Mouse (Mus musculus) kidney, embryonic 16.5 days (tissue): Measurements from ENCODE around the gene Tnrc6c. TPM values are rescaled to one million over a fixed set of nuclear protein-coding genes. Genes with fewer than 3 reads are reported as not detected.

Experiments
- ATAC-seq: fragments of 200-750 bp; cut with Nextera tagmentation; 2 replicates; pipeline ENCODE4 v1.8.0; 2017; ENCODE audit warnings: moderate TSS enrichment; ENCODE audit not compliant: low FRiP score, low TSS enrichment
- H3K27ac ChIP-seq: fragments of 300-500 bp; sonication (generic); 2 replicates; pipeline ENCODE4 v1.5.1; 2014; ENCODE audit warnings: low read length
- H3K27me3 ChIP-seq: fragments of 300-500 bp; sonication (generic); 2 replicates; pipeline ENCODE4 v1.6.1; 2014; ENCODE audit warnings: low read length, control low read depth, mixed read lengths; ENCODE audit not compliant: insufficient read depth
- H3K36me3 ChIP-seq: fragments of 300-500 bp; sonication (generic); 2 replicates; pipeline ENCODE4 v1.6.1; 2014; ENCODE audit warnings: low read length, control low read depth, mixed read lengths; ENCODE audit not compliant: insufficient read depth
- H3K4me1 ChIP-seq: fragments of 300-500 bp; sonication (generic); 2 replicates; pipeline ENCODE4 v1.6.1; 2014; ENCODE audit warnings: low read length, control low read depth, mixed read lengths; ENCODE audit not compliant: insufficient read depth
- H3K4me2 ChIP-seq: fragments of 300-500 bp; sonication (generic); replicated peaks from 2 replicates; pipeline ENCODE4 v1.6.1; 2014; ENCODE audit warnings: low read depth, low read length
- H3K4me3 ChIP-seq: fragments of 300-500 bp; sonication (generic); 2 replicates; pipeline ENCODE4 v1.5.1; 2014; ENCODE audit warnings: mild to moderate bottlenecking, low read length
- H3K9ac ChIP-seq: fragments of 300-500 bp; sonication (generic); replicated peaks from 2 replicates; pipeline ENCODE4 v1.6.1; 2014; ENCODE audit warnings: low read length
- H3K9me3 ChIP-seq: fragments of 300-500 bp; sonication (generic); 2 replicates; pipeline ENCODE4 v1.6.1; 2016; ENCODE audit warnings: low read length, control low read depth
- WGBS: fragments of 180-500 bp; shearing (Covaris S2); extraction: QIAGEN DNeasy Blood & Tissue Kit; methylation state at CpG from one replicate; pipeline ENCODE4 v1.1.7; 2014; 5-methylcytosine and 5-hydroxymethylcytosine counted together
- polyA plus RNA-seq: library from polyadenylated mRNA; unstranded; fragments of >200 nt; fragmentation: Nextera tagmentation; extraction: Ambion mirVana; gene quantifications from 2 replicates; pipeline ENCODE4 v1.2.1, GENCODE M21; 2015

Gene Tnrc6c
- polyA plus RNA-seq, 1 experiment from 2014 or later, result 9.1 TPM

DNA sequence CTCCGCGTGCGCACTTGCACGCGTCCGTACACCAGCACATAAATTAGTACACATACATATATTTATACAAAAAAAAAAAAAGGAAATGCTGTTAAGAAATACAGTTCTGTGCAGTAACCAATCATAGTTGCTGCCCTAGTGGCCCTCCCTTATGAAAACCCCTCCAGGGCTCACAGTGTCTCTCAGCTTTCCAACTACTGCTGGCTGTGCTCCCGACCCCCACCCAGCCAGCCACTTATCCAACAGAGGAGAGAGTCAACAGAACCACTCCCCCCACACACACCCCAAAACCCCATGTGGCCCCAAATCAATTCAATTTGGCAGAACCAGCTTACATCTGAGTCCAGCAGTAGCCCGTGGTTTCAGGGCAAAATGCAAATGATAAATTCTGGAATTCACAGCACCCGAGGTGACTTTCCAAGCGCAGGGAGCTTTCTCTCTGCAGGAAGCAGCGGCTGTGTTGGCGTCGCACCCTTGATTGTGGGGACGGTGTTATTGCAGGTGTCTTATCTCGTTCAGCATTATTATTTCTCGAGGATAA, 36.7 kb upstream of the Tnrc6c start:
- H3K27ac ChIP-seq, result no peak overlapping the region
- peak overlapping the region; percentile 39 for H3K4me2 ChIP-seq
- peaks cover 41% of the 10 kb centered on the region for H3K27me3 ChIP-seq
- no peaks in the 10 kb centered on the region for H3K36me3 ChIP-seq
- whole genome bisulfite sequencing, result 14% methylated on average over 16 of the region's 16 CpGs
- H3K9me3 ChIP-seq, result no peaks in the 10 kb centered on the region
- H3K4me1 ChIP-seq, result peaks cover 31% of the 10 kb centered on the region
- ATAC-seq, result no peak
- 0 out of 2 replicates have a peak overlapping the region, but pooled peaks have one; percentile 15 for H3K9ac ChIP-seq
- H3K4me3 ChIP-seq, result peak overlapping the region; percentile 20

- Histone ChIP-seq H3K27me3 (peaks cover 35% of the 10 kb centered on the region), H3K4me2 (peak overlapping the region; percentile 39; the same call in 1 of the 2 replicates), H3K9me3 (no peaks in the 10 kb centered on the region), H3K36me3 (no peaks in the 10 kb centered on the region), H3K4me3 (no peak overlapping the region; the same call in 1 of the 2 replicates), H3K4me1 (peaks cover 31% of the 10 kb centered on the region), H3K27ac (no peak overlapping the region), H3K9ac (no peak overlapping the region)
- peak; percentile 41; the same call in 1 of the 2 replicates for ATAC-seq
- 7% methylated on average over 3 of the region's 3 CpGs for WGBS
These were observed 35.9 kb upstream of the Tnrc6c start for GRCm38 (mm10) chr11:117618214-117618613.

- H3K36me3 ChIP-seq, result no peaks in the 10 kb centered on the region
- no peak overlapping the region for H3K27ac ChIP-seq
- peaks cover 34% of the 10 kb centered on the region for H3K27me3 ChIP-seq
- WGBS, result 34% methylated on average over 7 of the region's 7 CpGs
- peaks cover 31% of the 10 kb centered on the region for H3K4me1 ChIP-seq
- H3K4me3 ChIP-seq, result no peak overlapping the region
- H3K9me3 ChIP-seq, result no peaks in the 10 kb centered on the region
- no peak overlapping the region for H3K4me2 ChIP-seq
- ATAC-seq, result no peak
- H3K9ac ChIP-seq, result no peak overlapping the region
These were observed 35.3 kb upstream of the Tnrc6c start for GRCm38 (mm10) chr11:117618774-117619173.

GRCm38 (mm10) chr11:117619581-117619980, 34.5 kb upstream of the Tnrc6c start:
- Histone ChIP-seq H3K36me3 (no peaks in the 10 kb centered on the region), H3K9ac (no peak overlapping the region), H3K4me2 (no peak overlapping the region), H3K4me1 (peaks cover 31% of the 10 kb centered on the region), H3K27ac (no peak overlapping the region), H3K9me3 (no peaks in the 10 kb centered on the region), H3K27me3 (peaks cover 29% of the 10 kb centered on the region), H3K4me3 (no peak overlapping the region)
- ATAC-seq, result no peak
- 20% methylated on average over 10 of the region's 10 CpGs for WGBS

- 79% methylated on average over 4 of the region's 4 CpGs for WGBS
- Histone ChIP-seq H3K4me1 (peaks cover 6% of the 10 kb centered on the region), H3K27me3 (peaks cover 29% of the 10 kb centered on the region), H3K4me3 (no peak overlapping the region), H3K27ac (no peak overlapping the region), H3K9ac (no peak overlapping the region), H3K36me3 (no peaks in the 10 kb centered on the region), H3K4me2 (no peak overlapping the region), H3K9me3 (no peaks in the 10 kb centered on the region)
- no peak for ATAC-seq
These were observed 28.9 kb upstream of the Tnrc6c start for GRCm38 (mm10) chr11:117625196-117625595.

- H3K4me3 ChIP-seq, result no peak overlapping the region
- H3K27ac ChIP-seq, result no peak overlapping the region
- no peaks in the 10 kb centered on the region for H3K36me3 ChIP-seq
- H3K4me2 ChIP-seq, result no peak overlapping the region
- no peak overlapping the region for H3K9ac ChIP-seq
- H3K9me3 ChIP-seq, result no peaks in the 10 kb centered on the region
- H3K4me1 ChIP-seq, result peaks cover 3% of the 10 kb centered on the region; the same call in 1 of the 2 replicates
- 74% methylated on average over 6 of the region's 6 CpGs for WGBS
- H3K27me3 ChIP-seq, result peaks cover 29% of the 10 kb centered on the region
- ATAC-seq, result no peak
These were observed 27.5 kb upstream of the Tnrc6c start for GRCm38 (mm10) chr11:117626557-117626956.

DNA sequence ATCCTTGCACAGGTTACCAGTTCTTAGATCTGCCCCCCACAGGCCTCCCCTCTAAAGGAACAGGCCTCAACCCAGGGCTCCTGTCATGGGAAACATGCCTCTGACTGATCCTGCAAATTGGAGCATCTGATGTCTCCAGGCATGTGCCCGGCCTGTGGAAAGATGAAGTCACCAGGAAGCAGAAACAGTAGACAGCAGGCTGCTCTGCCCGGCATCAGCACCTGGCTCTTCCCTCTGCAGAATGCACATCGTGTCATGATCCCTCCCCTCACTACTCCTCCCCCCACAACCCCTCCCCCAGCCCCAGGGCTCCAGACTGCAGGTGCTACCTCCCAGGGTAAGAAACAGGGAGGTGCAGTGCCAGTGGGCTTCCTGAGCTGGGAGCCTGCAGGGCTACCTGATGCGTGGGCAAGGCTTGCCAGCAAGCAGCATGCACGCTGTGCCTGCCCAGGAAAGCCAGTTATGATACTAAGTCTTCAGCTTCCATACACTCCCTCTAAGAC, 27.0 kb upstream of the Tnrc6c start:
- Histone ChIP-seq H3K36me3 (no peaks in the 10 kb centered on the region), H3K4me3 (no peak overlapping the region), H3K27me3 (peaks cover 29% of the 10 kb centered on the region), H3K4me2 (no peak overlapping the region), H3K27ac (no peak overlapping the region), H3K9ac (no peak overlapping the region), H3K9me3 (no peaks in the 10 kb centered on the region), H3K4me1 (peaks cover 3% of the 10 kb centered on the region; the same call in 1 of the 2 replicates)
- no peak for ATAC-seq
- 29% methylated on average over 5 of the region's 5 CpGs for WGBS

GRCm38 (mm10) chr11:117627746-117628311, 26.3 kb upstream of the Tnrc6c start:
- peaks cover 29% of the 10 kb centered on the region for H3K27me3 ChIP-seq
- H3K9me3 ChIP-seq, result no peaks in the 10 kb centered on the region
- H3K4me3 ChIP-seq, result no peak overlapping the region
- no peaks in the 10 kb centered on the region for H3K36me3 ChIP-seq
- WGBS, result 17% methylated on average over 9 of the region's 9 CpGs
- no peak overlapping the region for H3K4me2 ChIP-seq
- ATAC-seq, result no peak
- H3K4me1 ChIP-seq, result peaks cover 3% of the 10 kb centered on the region; the same call in 1 of the 2 replicates
- no peak overlapping the region for H3K27ac ChIP-seq
- H3K9ac ChIP-seq, result no peak overlapping the region

DNA sequence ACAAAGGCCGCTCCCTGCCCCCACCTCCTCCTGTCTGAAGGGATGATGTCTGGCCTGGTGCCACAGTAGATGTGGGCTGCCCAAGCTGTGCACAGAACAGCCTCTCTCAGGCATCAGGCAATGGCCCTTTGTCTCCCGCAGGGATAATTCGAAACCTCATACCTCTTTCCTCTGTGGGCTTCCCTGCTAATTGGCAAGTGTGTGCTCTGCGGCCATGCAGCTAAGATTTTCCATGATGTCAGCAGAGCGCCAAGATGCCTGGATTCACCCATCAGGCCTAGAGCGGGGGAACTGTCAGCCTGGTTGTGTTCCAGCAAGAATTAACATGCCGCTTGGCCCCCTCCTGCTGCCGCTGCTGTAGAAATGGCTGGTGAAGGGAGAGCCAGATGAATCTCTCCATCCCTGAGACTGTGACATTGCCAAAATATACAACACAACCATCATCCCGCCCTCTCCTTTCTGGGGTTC, 25.7 kb upstream of the Tnrc6c start:
- no peak overlapping the region for H3K4me2 ChIP-seq
- ATAC-seq, result no peak
- WGBS, result 17% methylated on average over 9 of the region's 9 CpGs
- no peaks in the 10 kb centered on the region for H3K36me3 ChIP-seq
- peaks cover 3% of the 10 kb centered on the region; the same call in 1 of the 2 replicates for H3K4me1 ChIP-seq
- peaks cover 29% of the 10 kb centered on the region for H3K27me3 ChIP-seq
- H3K9ac ChIP-seq, result no peak overlapping the region
- H3K4me3 ChIP-seq, result no peak overlapping the region
- H3K27ac ChIP-seq, result no peak overlapping the region
- no peaks in the 10 kb centered on the region for H3K9me3 ChIP-seq

DNA sequence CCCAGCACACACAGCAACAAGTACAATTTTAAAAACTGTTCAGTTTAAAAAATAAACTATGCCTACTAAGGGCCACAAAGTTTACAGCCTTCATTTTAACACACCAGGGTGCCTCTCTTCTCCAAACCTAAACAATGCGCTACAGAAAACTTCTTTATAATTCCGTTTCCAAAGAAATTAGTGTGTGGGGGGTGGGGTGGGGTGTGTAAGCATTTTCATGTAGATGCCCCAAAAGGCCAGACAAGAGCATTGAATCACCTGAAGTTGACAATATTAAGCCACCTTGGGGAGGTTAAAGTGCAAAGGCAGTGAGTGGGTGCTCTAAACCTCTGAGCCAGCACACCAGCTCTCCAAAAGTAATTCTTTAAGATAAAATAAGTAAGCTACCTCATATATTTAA, 24.2 kb upstream of the Tnrc6c start:
- ATAC-seq, result no peak
- 86% methylated on average over 2 of the region's 2 CpGs for WGBS
- Histone ChIP-seq H3K27me3 (peaks cover 29% of the 10 kb centered on the region), H3K4me1 (peaks cover 3% of the 10 kb centered on the region; the same call in 1 of the 2 replicates), H3K27ac (no peak overlapping the region), H3K9me3 (no peaks in the 10 kb centered on the region), H3K9ac (no peak overlapping the region), H3K4me2 (no peak overlapping the region), H3K4me3 (no peak overlapping the region), H3K36me3 (no peaks in the 10 kb centered on the region)
